Mouse (Mus musculus): ENCODE results near the gene Tab1. TPM values are rescaled to one million over a fixed set of nuclear protein-coding genes. Genes with fewer than 3 reads are reported as not detected.

Gene Tab1
- polyA plus RNA-seq, 1 experiment from 2014 or later: 34.2 TPM

DNA sequence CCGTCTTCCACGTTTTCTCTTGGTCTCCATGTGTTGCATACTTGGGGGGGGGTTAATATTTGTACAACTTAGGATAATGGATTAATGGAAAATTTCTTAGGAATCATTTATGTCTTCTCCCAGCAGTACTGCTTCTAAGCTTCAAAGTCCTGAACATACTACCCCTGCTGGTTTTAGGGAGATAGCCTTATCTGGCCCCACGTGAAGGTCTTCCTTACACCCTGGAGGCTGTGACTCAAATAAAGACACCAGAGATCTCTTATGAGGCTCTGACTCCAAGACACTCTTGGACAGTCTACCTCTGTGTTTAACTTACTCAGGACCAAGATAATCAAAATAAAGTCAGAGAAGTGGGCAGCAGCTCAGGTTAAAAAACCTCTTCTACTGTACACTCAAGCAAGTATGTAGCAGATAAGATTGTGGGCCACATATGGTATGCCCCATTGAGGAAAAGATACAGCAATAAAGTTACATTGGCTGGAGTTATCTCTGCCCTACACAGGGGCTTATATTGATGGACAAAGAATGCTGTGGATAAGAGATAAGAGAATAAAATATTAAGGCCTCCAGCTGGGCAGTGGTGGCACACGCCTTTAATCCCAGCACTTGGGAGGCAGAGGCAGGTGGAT lies 49.3 kb downstream of the Tab1 start:
- no peak overlapping the region for H3K4me3 ChIP-seq
- DNase-seq (ENCODE audit: low spot score): no peak
- 65% methylated on average over 4 of the region's 4 CpGs for WGBS
- H3K36me3 ChIP-seq: no peaks in the 10 kb centered on the region
- no peaks in the 10 kb centered on the region; the same call in 1 of the 2 replicates for H3K27me3 ChIP-seq (ENCODE audit: insufficient read depth, poor library complexity, severe bottlenecking)
- no peak overlapping the region for H3K27ac ChIP-seq
- no peaks in the 10 kb centered on the region for H3K9me3 ChIP-seq
- no peaks in the 10 kb centered on the region for H3K4me1 ChIP-seq

DNA sequence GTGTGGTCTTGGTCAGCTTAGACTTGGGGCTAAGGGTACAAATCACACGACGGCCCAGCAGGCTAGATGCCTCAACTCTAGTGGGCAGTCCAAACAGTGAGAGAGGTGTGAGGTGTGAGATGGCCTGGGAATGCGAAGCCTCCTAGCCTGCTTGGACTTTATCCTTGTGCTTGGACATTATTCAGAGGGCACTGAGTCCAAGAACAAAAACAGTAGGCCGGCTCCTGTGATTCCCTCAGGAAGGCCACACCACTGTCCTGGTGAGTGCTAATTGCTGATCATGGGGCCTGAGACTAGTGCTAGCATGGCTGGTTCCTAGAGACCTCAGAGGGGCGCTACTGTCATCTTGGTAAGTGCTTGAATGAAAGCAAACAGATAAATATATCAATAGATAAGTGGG lies 56.0 kb downstream of the Tab1 start:
- Histone ChIP-seq H3K4me3 (no peak overlapping the region), H3K36me3 (no peaks in the 10 kb centered on the region), H3K4me1 (peaks cover 19% of the 10 kb centered on the region; the same call in 1 of the 2 replicates), H3K27ac (no peak overlapping the region), H3K9me3 (no peaks in the 10 kb centered on the region), H3K27me3 (ENCODE audit: insufficient read depth, poor library complexity, severe bottlenecking) (peaks cover 11% of the 10 kb centered on the region; the same call in 1 of the 2 replicates)
- WGBS: 65% methylated on average over 5 of the region's 5 CpGs
- DNase-seq (ENCODE audit: low spot score): no peak

DNA sequence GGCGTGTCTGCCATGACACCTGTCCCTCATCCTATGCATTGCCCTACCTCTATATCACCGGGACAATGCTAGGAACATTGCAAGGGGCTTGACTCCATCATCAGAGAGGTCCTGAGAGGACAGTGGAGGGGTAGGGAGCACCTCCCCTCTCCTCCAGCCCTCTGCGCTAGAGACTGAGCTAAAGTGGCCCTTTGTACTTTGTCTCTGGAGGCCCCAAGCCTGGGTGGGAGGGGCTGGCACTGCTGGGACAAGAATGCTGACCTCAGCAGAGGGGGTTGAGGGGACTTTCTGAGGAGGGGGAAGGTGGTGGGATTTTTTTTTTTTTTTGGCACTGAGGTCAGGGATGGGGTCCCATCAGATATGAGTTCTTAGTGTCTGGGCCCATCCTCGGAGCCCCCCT lies 57.1 kb downstream of the Tab1 start:
- H3K36me3 ChIP-seq: no peaks in the 10 kb centered on the region
- peaks cover 19% of the 10 kb centered on the region; the same call in 1 of the 2 replicates for H3K4me1 ChIP-seq
- H3K9me3 ChIP-seq: no peaks in the 10 kb centered on the region
- 66% methylated on average over 4 of the region's 4 CpGs for WGBS
- H3K27me3 ChIP-seq (ENCODE audit: insufficient read depth, poor library complexity, severe bottlenecking): peaks cover 12% of the 10 kb centered on the region; the same call in 1 of the 2 replicates
- no peak for DNase-seq (ENCODE audit: low spot score)
- no peak overlapping the region for H3K27ac ChIP-seq
- no peak overlapping the region for H3K4me3 ChIP-seq

DNA sequence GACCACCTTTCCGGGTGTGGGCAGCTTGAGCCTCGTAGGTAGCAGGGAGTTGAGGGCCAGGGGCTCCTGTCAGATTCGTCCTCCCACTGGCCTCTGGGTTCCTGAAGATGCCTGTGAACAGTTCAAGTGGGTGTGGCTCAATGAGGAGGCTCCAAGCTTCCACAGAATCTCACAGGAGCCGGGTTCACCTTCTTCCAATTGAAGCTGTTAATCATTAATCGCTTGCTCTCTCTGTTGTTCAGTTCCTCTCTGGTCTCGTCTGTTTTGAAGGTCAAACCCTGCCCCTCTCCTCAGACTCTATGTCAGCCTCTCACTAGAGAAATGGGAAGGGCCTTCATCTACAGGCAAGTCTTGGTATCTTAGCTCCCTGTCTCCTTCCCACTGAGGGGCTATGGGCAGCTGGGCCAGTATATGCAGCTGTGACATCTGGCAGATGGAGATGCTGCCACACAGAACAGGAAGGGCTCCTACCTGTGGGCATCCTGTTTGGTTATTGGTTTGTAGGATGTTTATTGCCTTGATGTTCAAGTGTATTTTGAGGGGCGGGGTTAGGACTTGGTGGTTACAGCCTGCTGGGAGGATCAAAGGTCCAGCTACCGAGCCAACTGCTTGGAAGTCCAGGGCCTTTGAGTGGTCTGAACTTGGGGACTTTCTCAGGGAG lies 58.8 kb downstream of the Tab1 start:
- no peak for DNase-seq (ENCODE audit: low spot score)
- H3K9me3 ChIP-seq: no peaks in the 10 kb centered on the region
- H3K27ac ChIP-seq: no peak overlapping the region
- no peak overlapping the region for H3K4me3 ChIP-seq
- peaks cover 12% of the 10 kb centered on the region; the same call in 1 of the 2 replicates for H3K27me3 ChIP-seq (ENCODE audit: insufficient read depth, poor library complexity, severe bottlenecking)
- H3K36me3 ChIP-seq: no peaks in the 10 kb centered on the region
- 60% methylated on average over 8 of the region's 8 CpGs for WGBS
- H3K4me1 ChIP-seq: peaks cover 19% of the 10 kb centered on the region; the same call in 1 of the 2 replicates

DNA sequence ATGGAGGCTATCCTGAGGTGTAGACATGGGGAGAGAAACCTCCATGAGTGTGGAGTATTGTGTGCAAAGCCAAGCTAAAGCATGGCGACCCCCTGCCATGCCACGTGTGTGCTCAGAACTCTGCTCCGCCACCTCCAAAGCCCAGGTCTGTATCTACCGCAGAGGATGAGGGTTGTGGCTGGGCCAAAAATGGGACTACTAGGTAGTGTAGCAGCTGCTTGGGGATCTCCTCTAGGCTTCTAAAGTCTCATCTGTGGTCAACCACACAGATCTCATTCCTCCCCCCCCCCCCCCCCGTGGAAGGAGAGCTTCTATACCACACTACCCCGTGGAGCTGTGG lies 59.3 kb downstream of the Tab1 start:
- peaks cover 12% of the 10 kb centered on the region; the same call in 1 of the 2 replicates for H3K27me3 ChIP-seq (ENCODE audit: insufficient read depth, poor library complexity, severe bottlenecking)

GRCm38 (mm10) chr15:80192847-80193246 lies 59.9 kb downstream of the Tab1 start:
- no peak for DNase-seq (ENCODE audit: low spot score)
- Histone ChIP-seq H3K27ac (no peak overlapping the region), H3K36me3 (0 out of 2 replicates have a peak, but pooled peaks cover 2% of the 10 kb centered on the region), H3K9me3 (no peaks in the 10 kb centered on the region), H3K4me1 (peaks cover 19% of the 10 kb centered on the region; the same call in 1 of the 2 replicates), H3K27me3 (ENCODE audit: insufficient read depth, poor library complexity, severe bottlenecking) (peaks cover 12% of the 10 kb centered on the region; the same call in 1 of the 2 replicates), H3K4me3 (no peak overlapping the region)
- 66% methylated on average over 7 of the region's 7 CpGs for WGBS

More for the DNA sequence above, 59.3 kb downstream of the Tab1 start:
- Histone ChIP-seq H3K36me3 (0 out of 2 replicates have a peak, but pooled peaks cover under 1% of the 10 kb centered on the region), H3K4me3 (no peak overlapping the region), H3K27ac (no peak overlapping the region), H3K9me3 (no peaks in the 10 kb centered on the region), H3K4me1 (peaks cover 19% of the 10 kb centered on the region; the same call in 1 of the 2 replicates)
- 81% methylated on average over 6 of the region's 6 CpGs for WGBS
- no peak for DNase-seq (ENCODE audit: low spot score)

GRCm38 (mm10) chr15:80199556-80199955 lies 66.6 kb downstream of the Tab1 start:
- Histone ChIP-seq H3K27me3 (ENCODE audit: insufficient read depth, poor library complexity, severe bottlenecking) (no peaks in the 10 kb centered on the region), H3K36me3 (0 out of 2 replicates have a peak, but pooled peaks cover 2% of the 10 kb centered on the region), H3K4me1 (no peaks in the 10 kb centered on the region; the same call in 1 of the 2 replicates), H3K9me3 (no peaks in the 10 kb centered on the region), H3K4me3 (no peak overlapping the region), H3K27ac (no peak overlapping the region)
- WGBS: 83% methylated on average over 2 of the region's 2 CpGs
- no peak for DNase-seq (ENCODE audit: low spot score)

DNA sequence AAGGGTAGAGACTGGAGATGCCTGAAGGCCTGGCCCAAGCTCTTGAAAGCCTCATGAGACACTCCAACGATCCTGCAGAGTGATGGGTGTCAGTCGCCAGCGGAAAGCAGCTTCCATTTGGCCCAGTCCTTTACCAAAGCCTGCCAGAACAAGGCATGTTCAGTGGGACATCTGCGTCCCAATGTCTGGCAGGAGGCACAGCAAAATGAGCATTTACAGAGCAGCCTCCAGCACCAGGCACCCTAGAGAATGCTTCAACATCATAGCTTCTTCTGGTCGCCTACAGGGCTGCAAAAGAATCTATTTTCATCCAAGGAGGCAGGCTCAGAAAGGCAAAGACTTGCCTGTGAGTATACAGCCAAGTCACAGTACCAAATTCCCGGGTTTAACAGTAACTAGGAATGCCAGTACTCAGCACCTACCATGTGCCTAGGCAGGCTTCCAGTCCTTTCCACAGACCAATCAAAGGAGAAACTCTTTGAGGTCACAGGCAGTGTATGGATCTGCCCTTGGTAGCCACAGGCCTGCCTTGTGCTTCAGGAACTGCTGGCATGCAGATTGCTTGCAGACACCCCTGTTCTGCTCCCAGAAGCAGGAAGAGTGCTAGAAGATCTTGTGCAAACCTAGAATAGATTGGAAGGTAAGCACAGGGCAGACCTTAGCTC lies 69.3 kb downstream of the Tab1 start:
- no peaks in the 10 kb centered on the region for H3K9me3 ChIP-seq
- H3K27me3 ChIP-seq (ENCODE audit: insufficient read depth, poor library complexity, severe bottlenecking): no peaks in the 10 kb centered on the region
- WGBS: 72% methylated on average over 6 of the region's 6 CpGs
- no peak overlapping the region for H3K4me3 ChIP-seq
- DNase-seq (ENCODE audit: low spot score): no peak
- H3K4me1 ChIP-seq: no peaks in the 10 kb centered on the region; the same call in none of the 2 replicates
- no peak overlapping the region for H3K27ac ChIP-seq
- 0 out of 2 replicates have a peak, but pooled peaks cover 1% of the 10 kb centered on the region for H3K36me3 ChIP-seq

DNA sequence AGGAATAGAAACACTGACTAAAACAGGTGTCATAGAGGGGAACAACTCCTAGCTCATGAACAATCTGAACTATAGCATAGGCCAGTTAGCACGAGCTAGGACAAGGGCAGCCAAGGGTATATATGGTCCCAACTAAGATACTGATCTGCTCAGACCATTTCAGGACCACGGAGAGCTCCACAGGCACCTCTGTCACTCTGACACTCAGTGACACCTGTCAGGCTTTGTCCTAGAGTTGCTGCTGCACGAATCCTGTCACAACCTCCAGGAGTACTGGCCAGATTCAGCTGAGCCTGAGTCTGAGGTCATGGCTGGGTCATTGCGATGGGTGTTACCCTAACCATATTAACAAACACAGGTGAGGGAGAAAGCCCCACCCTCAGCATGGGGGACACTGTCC lies 70.5 kb downstream of the Tab1 start:
- DNase-seq (ENCODE audit: low spot score): no peak
- 31% methylated on average over 4 of the region's 4 CpGs for WGBS

GRCm38 (mm10) chr15:80206057-80206565 lies 73.2 kb downstream of the Tab1 start:
- Histone ChIP-seq H3K36me3 (no peaks in the 10 kb centered on the region; the same call in none of the 2 replicates), H3K27ac (no peak overlapping the region), H3K4me3 (no peak overlapping the region), H3K9me3 (no peaks in the 10 kb centered on the region), H3K27me3 (ENCODE audit: insufficient read depth, poor library complexity, severe bottlenecking) (no peaks in the 10 kb centered on the region), H3K4me1 (no peaks in the 10 kb centered on the region; the same call in none of the 2 replicates)
- DNase-seq (ENCODE audit: low spot score): no peak
- 82% methylated on average over 3 of the region's 3 CpGs for WGBS

More for the DNA sequence above, 70.5 kb downstream of the Tab1 start:
- Histone ChIP-seq H3K27me3 (ENCODE audit: insufficient read depth, poor library complexity, severe bottlenecking) (no peaks in the 10 kb centered on the region), H3K36me3 (no peaks in the 10 kb centered on the region), H3K4me1 (no peaks in the 10 kb centered on the region; the same call in none of the 2 replicates), H3K27ac (no peak overlapping the region), H3K9me3 (no peaks in the 10 kb centered on the region), H3K4me3 (no peak overlapping the region)

GRCm38 (mm10) chr15:80208446-80208845 lies 75.5 kb downstream of the Tab1 start:
- 34% methylated on average over 4 of the region's 4 CpGs for WGBS
- H3K36me3 ChIP-seq: peaks cover 3% of the 10 kb centered on the region
- no peaks in the 10 kb centered on the region; the same call in none of the 2 replicates for H3K4me1 ChIP-seq
- no peaks in the 10 kb centered on the region for H3K9me3 ChIP-seq
- no peak overlapping the region for H3K27ac ChIP-seq
- DNase-seq (ENCODE audit: low spot score): no peak
- H3K27me3 ChIP-seq (ENCODE audit: insufficient read depth, poor library complexity, severe bottlenecking): peaks cover 5% of the 10 kb centered on the region
- no peak overlapping the region for H3K4me3 ChIP-seq
